Mouse (Mus musculus): ENCODE results near the gene Cdc20b. TPM values are rescaled to one million over a fixed set of nuclear protein-coding genes. Genes with fewer than 3 reads are reported as not detected.

Gene Cdc20b
- total RNA-seq, 1 experiment = 0.49 TPM

- Histone ChIP-seq H3K27ac (ENCODE audit: insufficient read depth, low read depth, low read length, poor library complexity, severe bottlenecking) (no peak within 1 kb of the TSS), H3K9ac (ENCODE audit: insufficient read depth, low read depth, low read length, poor library complexity, severe bottlenecking) (peak within 1 kb of the TSS; percentile 64)
- DNase-seq (ENCODE audit: low read depth, low spot score) = no peak
Observed at GRCm38 (mm10) chr13:112993531-112994152, 41.3 kb upstream of the Cdc20b start, which contains the start of gene Mcidas. TSS of gene Mcidas (plus strand) at chr13:112993845.

GRCm38 (mm10) chr13:112994191-112994590, 40.7 kb upstream of the Cdc20b start:
- no peak overlapping the region for H3K27ac ChIP-seq (ENCODE audit: insufficient read depth, low read depth, low read length, poor library complexity, severe bottlenecking)
- H3K9me3 ChIP-seq (ENCODE audit: control insufficient read depth, insufficient read depth, low read depth, low read length) = no peaks in the 10 kb centered on the region
- no peaks in the 10 kb centered on the region; a peak in 1 of 4 replicates for H3K4me1 ChIP-seq (ENCODE audit: control insufficient read depth in 2 of 2, insufficient read depth in 2 of 2, low read length in 2 of 2, poor library complexity in 1 of 2)
- no peak for TF ChIP-seq ZC3H11A (IDR thresholded peaks at IDR 0.05; ENCODE audit: borderline replicate concordance, low read depth, low read length)
- no peak for TF ChIP-seq HCFC1 (IDR thresholded peaks at IDR 0.05; ENCODE audit: borderline replicate concordance, insufficient read depth, low read length)
- TF ChIP-seq ZNF384 (IDR thresholded peaks at IDR 0.05; ENCODE audit: low read depth, low read length) = no peak
- TF ChIP-seq MAFK (IDR thresholded peaks at IDR 0.05; ENCODE audit: insufficient read depth, low read depth, low read length) = no peak
- TF ChIP-seq CHD2 (IDR thresholded peaks at IDR 0.05; ENCODE audit: low read depth, low read length) = no peak
- peak overlapping the region; percentile 72 to 79 for H3K4me3 ChIP-seq (ENCODE audit: insufficient read depth in 1 of 2, low read depth in 1 of 2, low read length in 2 of 2, poor library complexity in 1 of 2, severe bottlenecking in 1 of 2)
- H3K36me3 ChIP-seq (ENCODE audit: control insufficient read depth, insufficient read depth, low read length, poor library complexity, severe bottlenecking) = peaks cover 3% of the 10 kb centered on the region; the same call in 1 of the 2 replicates
- in situ Hi-C loops (cut with MboI; ENCODE audit: low sequenced_read_pairs in 2 of 2, unreplicated experiment in 2 of 2) = no loop called here
- DNase-seq (ENCODE audit: low read depth, low spot score) = peak; percentile 73
- peak overlapping the region; percentile 64 for H3K9ac ChIP-seq (ENCODE audit: insufficient read depth, low read depth, low read length, poor library complexity, severe bottlenecking)

More at GRCm38 (mm10) chr13:112993531-112994152, 41.3 kb upstream of the Cdc20b start, which contains the start of gene Mcidas:
- Histone ChIP-seq H3K9me3 (ENCODE audit: control insufficient read depth, insufficient read depth, low read depth, low read length) (no peaks in the 10 kb centered on the region), H3K4me1 (ENCODE audit: control insufficient read depth in 2 of 2, insufficient read depth in 2 of 2, low read length in 2 of 2, poor library complexity in 1 of 2) (peaks cover 0 to 2% of the 10 kb centered on the region in 2 experiments; a peak in 1 of 4 replicates), H3K36me3 (ENCODE audit: control insufficient read depth, insufficient read depth, low read length, poor library complexity, severe bottlenecking) (peaks cover 3% of the 10 kb centered on the region; the same call in 1 of the 2 replicates), H3K4me3 (ENCODE audit: insufficient read depth in 1 of 2, low read depth in 1 of 2, low read length in 2 of 2, poor library complexity in 1 of 2, severe bottlenecking in 1 of 2) (peak within 1 kb of the TSS; percentile 72 to 79)
- in situ Hi-C loops (cut with MboI; ENCODE audit: low sequenced_read_pairs in 2 of 2, unreplicated experiment in 2 of 2) = no loop called here
- TF ChIP-seq CHD2 (IDR thresholded peaks at IDR 0.05; ENCODE audit: low read depth, low read length) (no peak), HCFC1 (IDR thresholded peaks at IDR 0.05; ENCODE audit: borderline replicate concordance, insufficient read depth, low read length) (no peak), ZNF384 (IDR thresholded peaks at IDR 0.05; ENCODE audit: low read depth, low read length) (no peak), ZC3H11A (IDR thresholded peaks at IDR 0.05; ENCODE audit: borderline replicate concordance, low read depth, low read length) (no peak), MAFK (IDR thresholded peaks at IDR 0.05; ENCODE audit: insufficient read depth, low read depth, low read length) (no peak)

- TF ChIP-seq ZC3H11A (IDR thresholded peaks at IDR 0.05; ENCODE audit: borderline replicate concordance, low read depth, low read length) (no peak), HCFC1 (IDR thresholded peaks at IDR 0.05; ENCODE audit: borderline replicate concordance, insufficient read depth, low read length) (no peak), MAFK (IDR thresholded peaks at IDR 0.05; ENCODE audit: insufficient read depth, low read depth, low read length) (no peak), CHD2 (IDR thresholded peaks at IDR 0.05; ENCODE audit: low read depth, low read length) (no peak), ZNF384 (IDR thresholded peaks at IDR 0.05; ENCODE audit: low read depth, low read length) (no peak)
- Histone ChIP-seq H3K27ac (ENCODE audit: insufficient read depth, low read depth, low read length, poor library complexity, severe bottlenecking) (no peak overlapping the region), H3K4me3 (ENCODE audit: insufficient read depth in 1 of 2, low read depth in 1 of 2, low read length in 2 of 2, poor library complexity in 1 of 2, severe bottlenecking in 1 of 2) (no peak overlapping the region), H3K36me3 (ENCODE audit: control insufficient read depth, insufficient read depth, low read length, poor library complexity, severe bottlenecking) (no peaks in the 10 kb centered on the region), H3K9me3 (ENCODE audit: control insufficient read depth, insufficient read depth, low read depth, low read length) (no peaks in the 10 kb centered on the region), H3K4me1 (ENCODE audit: control insufficient read depth in 2 of 2, insufficient read depth in 2 of 2, low read length in 2 of 2, poor library complexity in 1 of 2) (no peaks in the 10 kb centered on the region; a peak in 1 of 4 replicates), H3K9ac (ENCODE audit: insufficient read depth, low read depth, low read length, poor library complexity, severe bottlenecking) (no peak overlapping the region)
- in situ Hi-C loops (cut with MboI; ENCODE audit: low sequenced_read_pairs in 2 of 2, unreplicated experiment in 2 of 2) = no loop called here
- no peak for DNase-seq (ENCODE audit: low read depth, low spot score)
Observed at GRCm38 (mm10) chr13:112996407-112996806, 38.5 kb upstream of the Cdc20b start.

- in situ Hi-C loops (cut with MboI; ENCODE audit: low sequenced_read_pairs in 2 of 2, unreplicated experiment in 2 of 2) = no loop called here
- Histone ChIP-seq H3K9me3 (ENCODE audit: control insufficient read depth, insufficient read depth, low read depth, low read length) (no peaks in the 10 kb centered on the region), H3K4me1 (ENCODE audit: control insufficient read depth in 2 of 2, insufficient read depth in 2 of 2, low read length in 2 of 2, poor library complexity in 1 of 2) (no peaks in the 10 kb centered on the region; a peak in 1 of 4 replicates), H3K36me3 (ENCODE audit: control insufficient read depth, insufficient read depth, low read length, poor library complexity, severe bottlenecking) (no peaks in the 10 kb centered on the region), H3K27ac (ENCODE audit: insufficient read depth, low read depth, low read length, poor library complexity, severe bottlenecking) (no peak overlapping the region), H3K4me3 (ENCODE audit: insufficient read depth in 1 of 2, low read depth in 1 of 2, low read length in 2 of 2, poor library complexity in 1 of 2, severe bottlenecking in 1 of 2) (no peak overlapping the region), H3K9ac (ENCODE audit: insufficient read depth, low read depth, low read length, poor library complexity, severe bottlenecking) (no peak overlapping the region)
- TF ChIP-seq ZNF384 (IDR thresholded peaks at IDR 0.05; ENCODE audit: low read depth, low read length) (no peak), MAFK (IDR thresholded peaks at IDR 0.05; ENCODE audit: insufficient read depth, low read depth, low read length) (no peak), HCFC1 (IDR thresholded peaks at IDR 0.05; ENCODE audit: borderline replicate concordance, insufficient read depth, low read length) (no peak), CHD2 (IDR thresholded peaks at IDR 0.05; ENCODE audit: low read depth, low read length) (no peak), ZC3H11A (IDR thresholded peaks at IDR 0.05; ENCODE audit: borderline replicate concordance, low read depth, low read length) (no peak)
- DNase-seq (ENCODE audit: low read depth, low spot score) = no peak
Observed at GRCm38 (mm10) chr13:112997369-112997768, 37.5 kb upstream of the Cdc20b start.
